Mouse (Mus musculus) G1E (cell line): Measurements from ENCODE around the gene Pygl.
"Not testable (repeated sequence)": the region's sequence is repeated elsewhere in the genome, so short reads cannot be mapped to it uniquely, and the experiment has no call there.

ENCODE experiments used
- CTCF ChIP-seq: IDR thresholded peaks from 2 replicates; pipeline ENCODE4 v1.5.1; 2012; ENCODE audit warnings: low read depth, low read length, inconsistent platforms, mixed read lengths
- GATA2 ChIP-seq: IDR thresholded peaks from 2 replicates; pipeline ENCODE4 v1.6.1; 2012; ENCODE audit warnings: low read depth, low read length, inconsistent platforms, borderline replicate concordance

DNA sequence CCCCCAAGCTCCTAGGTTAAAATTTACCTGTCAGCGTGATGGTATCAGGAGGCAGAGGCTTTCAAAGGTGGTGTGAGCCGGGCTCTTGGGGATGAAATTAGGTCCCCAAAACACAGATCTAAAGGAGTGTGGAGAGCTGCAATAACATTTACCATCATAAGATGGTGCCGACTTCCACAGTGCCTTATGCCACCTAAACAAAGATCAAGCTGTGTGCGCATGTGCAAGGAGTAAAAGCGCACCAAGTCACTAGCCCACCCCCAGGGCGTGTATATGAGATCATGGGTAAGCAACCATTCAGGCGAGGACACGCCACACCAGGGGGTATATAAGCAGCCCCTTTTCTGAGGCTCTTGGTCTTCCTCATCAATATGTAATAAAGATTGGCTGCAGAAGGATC lies 47.8 kb downstream of the Pygl start:
- not testable (repeated sequence) for TF ChIP-seq GATA2, CTCF
